Mouse (Mus musculus): Measurements from ENCODE around the gene Apol7b. TPM values are rescaled to one million over a fixed set of nuclear protein-coding genes. Genes with fewer than 3 reads are reported as not detected.

The Apol7b gene
- polyA plus RNA-seq, 1 experiment from 2014 or later = not detected

DNA sequence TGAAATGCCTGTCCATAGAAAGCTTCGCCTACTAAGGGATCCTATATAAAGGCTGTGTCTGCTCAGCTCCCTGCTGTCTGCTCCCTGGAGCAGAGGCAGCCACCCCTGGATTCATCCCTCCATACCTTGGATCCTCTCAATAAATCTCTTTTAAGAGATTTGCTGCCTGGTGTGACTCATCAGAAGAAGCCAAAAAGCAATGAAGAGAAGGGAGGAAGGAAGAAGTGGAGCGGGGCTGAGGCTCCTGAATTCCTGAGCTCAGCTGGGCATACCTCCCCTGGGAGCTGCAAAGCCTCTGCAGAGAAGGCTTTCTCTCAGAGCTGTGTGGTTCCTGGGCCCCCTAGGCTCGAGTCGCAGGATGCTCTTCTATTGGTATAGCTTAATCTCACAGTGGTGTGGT, 67.4 kb downstream of the Apol7b start:
- Histone ChIP-seq H3K36me3 (ENCODE audit: control insufficient read depth, insufficient read depth, low read length) (no peaks in the 10 kb centered on the region), H3K27me3 (ENCODE audit: control insufficient read depth, insufficient read depth, low read length) (no peaks in the 10 kb centered on the region), H3K4me1 (replicated peaks; ENCODE audit: control insufficient read depth, insufficient read depth, low read length) (no peaks in the 10 kb centered on the region), H3K27ac (ENCODE audit: low read depth, low read length) (no peak overlapping the region), H3K4me3 (ENCODE audit: low read depth, low read length) (no peak overlapping the region), H3K9me3 (ENCODE audit: control insufficient read depth, low read length) (no peaks in the 10 kb centered on the region), H3K4me2 (ENCODE audit: low read depth, low read length, severe bottlenecking) (no peak overlapping the region), H3K9ac (ENCODE audit: low read length) (no peak overlapping the region)
- WGBS = 38% methylated on average over 4 of the region's 4 CpGs
- ATAC-seq (replicated peaks; ENCODE audit: low FRiP score) (no peak), DNase-seq (ENCODE audit: low spot score) (no peak)

DNA sequence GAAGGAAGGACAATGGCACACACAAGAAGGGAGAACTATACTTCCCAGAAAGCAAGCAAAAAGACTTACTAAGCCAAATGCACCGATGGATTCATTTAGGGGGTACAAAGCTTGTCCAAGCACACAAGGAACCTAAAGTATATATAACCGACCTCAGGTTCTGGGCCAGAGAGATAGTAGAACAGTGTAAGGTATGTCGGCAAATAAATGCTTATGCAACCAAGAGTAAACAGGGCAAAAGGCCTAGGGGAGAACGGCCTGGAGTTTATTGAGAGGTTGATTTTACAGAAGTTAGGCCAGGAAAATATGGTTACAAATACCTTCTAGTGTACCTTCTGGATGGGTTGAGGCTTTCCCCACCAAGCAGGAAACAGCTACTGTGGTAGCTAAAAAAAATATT, 69.9 kb downstream of the Apol7b start:
- WGBS = 95% methylated on average over 4 of the region's 4 CpGs
- Histone ChIP-seq H3K27me3 (ENCODE audit: control insufficient read depth, insufficient read depth, low read length) (no peaks in the 10 kb centered on the region), H3K36me3 (ENCODE audit: control insufficient read depth, insufficient read depth, low read length) (no peaks in the 10 kb centered on the region)

DNA sequence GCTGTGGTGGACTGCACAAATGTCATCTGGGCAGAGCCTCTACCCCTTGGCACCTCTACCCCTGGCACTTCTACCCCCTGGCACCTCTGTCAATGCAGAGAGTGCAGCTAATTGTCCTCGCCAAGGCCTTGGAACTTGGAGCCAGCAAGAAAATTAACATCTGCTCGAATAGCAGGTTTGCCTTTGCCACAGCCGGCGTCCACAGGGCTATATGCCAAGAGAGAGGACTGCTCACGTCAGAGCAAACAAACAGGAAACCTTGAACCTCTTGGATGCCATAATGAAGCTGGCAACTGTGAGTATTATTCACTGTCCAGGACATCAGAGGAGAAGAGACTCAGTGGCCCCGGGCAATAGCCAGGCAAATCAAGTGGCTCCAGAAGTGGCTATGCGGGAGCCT, 70.4 kb downstream of the Apol7b start:
- DNase-seq (ENCODE audit: low spot score) = no peak
- Histone ChIP-seq H3K9ac (ENCODE audit: low read length) (no peak overlapping the region), H3K36me3 (ENCODE audit: control insufficient read depth, insufficient read depth, low read length) (no peaks in the 10 kb centered on the region), H3K4me2 (ENCODE audit: low read depth, low read length, severe bottlenecking) (no peak overlapping the region), H3K27ac (ENCODE audit: low read depth, low read length) (no peak overlapping the region), H3K4me3 (ENCODE audit: low read depth, low read length) (no peak overlapping the region), H3K4me1 (replicated peaks; ENCODE audit: control insufficient read depth, insufficient read depth, low read length) (no peaks in the 10 kb centered on the region), H3K27me3 (ENCODE audit: control insufficient read depth, insufficient read depth, low read length) (no peaks in the 10 kb centered on the region), H3K9me3 (ENCODE audit: control insufficient read depth, low read length) (no peaks in the 10 kb centered on the region)
- ATAC-seq (replicated peaks; ENCODE audit: low FRiP score) = no peak
- WGBS = 88% methylated on average over 7 of the region's 7 CpGs

More for the DNA sequence above, 69.9 kb downstream of the Apol7b start:
- DNase-seq (ENCODE audit: low spot score) (no peak), ATAC-seq (replicated peaks; ENCODE audit: low FRiP score) (no peak)
- no peaks in the 10 kb centered on the region for H3K9me3 ChIP-seq (ENCODE audit: control insufficient read depth, low read length)
- no peak overlapping the region for H3K4me2 ChIP-seq (ENCODE audit: low read depth, low read length, severe bottlenecking)
- no peak overlapping the region for H3K27ac ChIP-seq (ENCODE audit: low read depth, low read length)
- no peaks in the 10 kb centered on the region for H3K4me1 ChIP-seq (replicated peaks; ENCODE audit: control insufficient read depth, insufficient read depth, low read length)
- no peak overlapping the region for H3K9ac ChIP-seq (ENCODE audit: low read length)
- H3K4me3 ChIP-seq (ENCODE audit: low read depth, low read length) = no peak overlapping the region

Other genes starting within 250 kb of the Apol7b start
- 68.2 and 77.6 TPM in 2 replicates for gene Rbfox2, start 140.5 kb downstream of the Apol7b start, polyA plus RNA-seq (2014; fragmentation: Nextera tagmentation; extraction: Ambion mirVana)
- not detected in 2 replicates for gene Apol7a, start 48.4 kb downstream of the Apol7b start, polyA plus RNA-seq (2014; fragmentation: Nextera tagmentation; extraction: Ambion mirVana)
- not detected in 2 replicates for gene Apol9a, start 36.4 kb downstream of the Apol7b start, polyA plus RNA-seq (2014; fragmentation: Nextera tagmentation; extraction: Ambion mirVana)
- gene Apol10a, start 29.6 kb upstream of the Apol7b start, polyA plus RNA-seq (2014; fragmentation: Nextera tagmentation; extraction: Ambion mirVana) = not detected in 2 replicates
- gene Apol11a, start 60.8 kb upstream of the Apol7b start, polyA plus RNA-seq (2014; fragmentation: Nextera tagmentation; extraction: Ambion mirVana) = not detected in 2 replicates
- not detected in 2 replicates for gene Apol7c, start 85.8 kb upstream of the Apol7b start, polyA plus RNA-seq (2014; fragmentation: Nextera tagmentation; extraction: Ambion mirVana)
- not detected in 2 replicates for gene 1700025B11Rik, start 114.4 kb upstream of the Apol7b start, polyA plus RNA-seq (2014; fragmentation: Nextera tagmentation; extraction: Ambion mirVana)
- gene Apol10b, start 148.6 kb upstream of the Apol7b start, polyA plus RNA-seq (2014; fragmentation: Nextera tagmentation; extraction: Ambion mirVana) = not detected in 2 replicates
- not detected in 2 replicates for gene Gm36245, start 151.8 kb upstream of the Apol7b start, polyA plus RNA-seq (2014; fragmentation: Nextera tagmentation; extraction: Ambion mirVana)
- not detected in 2 replicates for gene Apol11b, start 195.8 kb upstream of the Apol7b start, polyA plus RNA-seq (2014; fragmentation: Nextera tagmentation; extraction: Ambion mirVana)

All from forebrain, embryonic 11.5 days (tissue).